In the genomic region with DNA sequence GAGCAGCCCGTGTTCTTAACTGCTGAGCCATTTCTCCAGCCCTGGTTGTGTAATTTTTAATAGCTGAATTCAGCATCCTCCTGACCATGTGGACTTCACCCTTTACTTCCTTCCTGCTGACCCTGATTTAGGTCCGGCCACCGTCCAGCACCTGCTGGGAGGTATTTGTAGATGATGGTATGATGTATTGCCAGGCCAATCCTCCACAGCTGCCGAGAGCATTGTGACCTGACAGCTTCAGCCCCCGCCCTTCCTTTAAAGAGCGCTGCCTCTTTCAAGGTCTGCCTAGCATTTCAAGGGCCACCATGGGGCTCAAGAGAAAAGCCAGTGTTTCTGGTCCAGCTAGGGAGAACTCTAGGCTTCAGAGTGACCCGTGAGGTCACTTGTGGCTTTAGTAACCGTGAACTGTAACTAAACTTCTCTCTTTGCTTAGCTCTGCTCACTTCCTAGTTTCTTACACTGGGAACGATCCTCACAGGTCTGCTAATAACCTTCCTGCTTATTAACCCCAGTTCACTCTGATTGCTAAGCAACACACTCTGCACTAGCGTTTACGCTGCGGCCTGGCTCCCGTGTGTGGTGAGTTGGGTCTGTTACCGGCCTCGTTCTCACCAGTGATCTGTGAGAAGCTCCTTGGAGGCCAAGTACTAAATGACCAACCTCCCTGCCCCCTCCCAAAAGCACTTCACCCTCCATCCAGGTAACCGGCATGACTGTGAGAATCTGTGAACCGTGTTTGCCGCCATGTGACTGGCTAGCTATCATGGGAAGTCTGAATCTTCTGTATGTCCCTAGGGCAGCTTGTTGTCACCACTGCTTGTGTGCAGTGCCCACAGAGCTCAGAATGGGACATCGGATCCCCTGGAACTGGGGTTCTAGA, we compare ENCODE assay signal across 11 mouse cellular contexts.
DNase-seq lines count a peak whose midpoint lies in the region; ATAC-seq and TF ChIP-seq lines count a peak whose summit lies in the region.
"Had no signal": no experiment of that assay in that cellular context is flagged by ENCODE, and none has a peak within 500 bp of the region (broad histone marks: within the 10 kb centered on the region; RNA-seq: fewer than 3 reads in every experiment).

No protein-coding gene starts in this region.

- TF ChIP-seq CTCF in liver, adult 2 months (IDR thresholded peaks at IDR 0.05; ENCODE audit: low read depth, low read length) = no peak

- H3K79me2 ChIP-seq in liver, adult 2 months (ENCODE audit: control insufficient read depth, insufficient read depth, low read length) = no peaks in the 10 kb centered on the region

- H3K4me1 ChIP-seq in liver, adult 2 months (ENCODE audit: control insufficient read depth, insufficient read depth, low read length) = no peaks in the 10 kb centered on the region
- H3K4me1 ChIP-seq in liver, embryonic 11.5 days (replicated peaks; ENCODE audit: control insufficient read depth, insufficient read depth, low read length) = no peaks in the 10 kb centered on the region
- H3K4me1 ChIP-seq: heart, embryonic 15.5 days had no signal

- H3K9ac ChIP-seq in liver, adult 2 months (ENCODE audit: low read depth, low read length) = no peak overlapping the region
- H3K9ac ChIP-seq in liver, embryonic 11.5 days (ENCODE audit: low read depth, low read length) = no peak overlapping the region
- H3K9ac ChIP-seq: heart, embryonic 15.5 days; lung, embryonic 14.5 days had no signal

- no peak overlapping the region for H3K4me3 ChIP-seq in liver, adult 2 months (ENCODE audit: insufficient read depth, low read depth, low read length)
- no peak overlapping the region for H3K4me3 ChIP-seq in liver, embryonic 11.5 days (ENCODE audit: low read depth, low read length)
- H3K4me3 ChIP-seq: heart, embryonic 15.5 days had no signal

- no peak for ATAC-seq in liver, embryonic 11.5 days (replicated peaks; ENCODE audit: low FRiP score)
- no peak for ATAC-seq in CD4-positive, CD25-positive, alpha-beta regulatory T cell, adult 4 months
- ATAC-seq: forebrain, embryonic 16.5 days had no signal

- no peak overlapping the region for H3K4me2 ChIP-seq in liver, embryonic 11.5 days
- H3K4me2 ChIP-seq: heart, embryonic 15.5 days; lung, embryonic 14.5 days had no signal

- no peak overlapping the region; the same call in none of the 2 replicates for H3K27ac ChIP-seq in liver, adult 2 months (replicated peaks; ENCODE audit: insufficient read depth, low read depth, low read length)
- no peak overlapping the region for H3K27ac ChIP-seq in liver, embryonic 11.5 days (ENCODE audit: low read depth, low read length)
- H3K27ac ChIP-seq: heart, embryonic 15.5 days had no signal

- DNase-seq in adrenal gland, adult (ENCODE audit: inconsistent age in 2 of 2, low spot score in 1 of 2) = peak; percentile 36 to 77
- DNase-seq in adrenal gland, adult 8-10 months = no peak
- peak; percentile 52 for DNase-seq in liver, adult 2 months (ENCODE audit: extremely low read depth, low read depth, low spot score)
- DNase-seq in liver, embryonic 11.5 days (ENCODE audit: low spot score) = no peak
- DNase-seq in embryo, embryonic 10 days (ENCODE audit: low spot score) = peak; percentile 44
- peak; percentile 73 to 93 for DNase-seq in kidney, postnatal 25 days
- no peak for DNase-seq in natural killer cell, adult 2 months (ENCODE audit: low spot score in 2 of 2)
- DNase-seq: lung, embryonic 14.5 days had no signal

- no peak for TF ChIP-seq POLR2A in liver, adult 2 months (IDR thresholded peaks at IDR 0.05; ENCODE audit: extremely low read depth, insufficient read depth, low read length)

- 69% methylated on average over 19 of the region's 19 CpGs for WGBS in liver, adult 2 months
- 67% methylated on average over 19 of the region's 19 CpGs for WGBS in liver, embryonic 11.5 days

- no peaks in the 10 kb centered on the region for H3K9me3 ChIP-seq in liver, embryonic 11.5 days (ENCODE audit: control insufficient read depth, low read length)
- H3K9me3 ChIP-seq: heart, embryonic 15.5 days had no signal

- H3K27me3 ChIP-seq in liver, adult 2 months (ENCODE audit: control insufficient read depth, insufficient read depth, low read length) = no peaks in the 10 kb centered on the region; the same call in 1 of the 2 replicates
- no peaks in the 10 kb centered on the region for H3K27me3 ChIP-seq in liver, embryonic 11.5 days (replicated peaks; ENCODE audit: control insufficient read depth, insufficient read depth, low read length)
- H3K27me3 ChIP-seq: heart, embryonic 15.5 days had no signal

- no peaks in the 10 kb centered on the region for H3K36me3 ChIP-seq in liver, adult 2 months (ENCODE audit: control insufficient read depth, insufficient read depth, low read length)
- H3K36me3 ChIP-seq in liver, embryonic 11.5 days (ENCODE audit: control insufficient read depth, insufficient read depth, low read length) = no peaks in the 10 kb centered on the region
- H3K36me3 ChIP-seq: heart, embryonic 15.5 days had no signal

Comparison
In these comparisons a context has a peak if more than half of its experiments do, and no peak if none do; other contexts are left out.
1. DNase-seq: peak in adrenal gland, adult (2 of 2), liver, adult 2 months (single experiment), embryo, embryonic 10 days (single experiment) and kidney, postnatal 25 days (2 of 2); none in adrenal gland, adult 8-10 months (single experiment), liver, embryonic 11.5 days (single experiment) and natural killer cell, adult 2 months (0 of 2).